ENCODE assay signal across 31 mouse cellular contexts in genomic region chr10:62418831-62419356, GRCm38 (mm10). TPM values are rescaled to one million over a fixed set of nuclear protein-coding genes. Genes with fewer than 3 reads are reported as not detected.
DNase-seq lines count a peak whose midpoint lies in the region; ATAC-seq and TF ChIP-seq lines count a peak whose summit lies in the region.
"Had no signal": no experiment of that assay in that cellular context is flagged by ENCODE, and none has a peak within 500 bp of the region (broad histone marks: within the 10 kb centered on the region; RNA-seq: fewer than 3 reads in every experiment).

No protein-coding gene starts in this region.

- WGBS in intestine, embryonic 16.5 days: 72% methylated on average over 7 of the region's 7 CpGs

- no peak overlapping the region for H3K9ac ChIP-seq in intestine, embryonic 16.5 days (ENCODE audit: low read depth, low read length)
- H3K9ac ChIP-seq: embryonic facial prominence, embryonic 15.5 days; forebrain, embryonic 12.5 days; forebrain, postnatal 0 days; kidney, embryonic 15.5 days; limb, embryonic 13.5 days; lung, embryonic 15.5 days had no signal

- no peak for TF ChIP-seq CTCF in Patski (IDR thresholded peaks at IDR 0.05)

- no peak overlapping the region for H3K4me3 ChIP-seq in intestine, embryonic 16.5 days (ENCODE audit: low read length)
- H3K4me3 ChIP-seq: embryonic facial prominence, embryonic 15.5 days; forebrain, embryonic 12.5 days; kidney, embryonic 15.5 days; left cerebral cortex, adult 2 months; limb, embryonic 13.5 days; lung, embryonic 15.5 days had no signal

- in situ Hi-C loops in Patski (cut with MboI; ENCODE audit: low pct_unique_long_range_greater_than_20kb): no loop called here

- CTCF ChIA-PET in Patski (lab: Charles Lee): no interaction called here

- peak overlapping the region; percentile 58 for H3K27ac ChIP-seq in intestine, embryonic 16.5 days (ENCODE audit: low read length)
- H3K27ac ChIP-seq: embryonic facial prominence, embryonic 15.5 days; forebrain, embryonic 12.5 days; kidney, embryonic 15.5 days; left cerebral cortex, adult 2 months; limb, embryonic 13.5 days; lung, embryonic 15.5 days had no signal

- peaks cover 13% of the 10 kb centered on the region; the same call in 1 of the 2 replicates for H3K4me1 ChIP-seq in intestine, embryonic 16.5 days (ENCODE audit: control insufficient read depth, insufficient read depth, low read length)
- H3K4me1 ChIP-seq: forebrain, embryonic 12.5 days had no signal

- H3K36me3 ChIP-seq in intestine, embryonic 16.5 days (ENCODE audit: control insufficient read depth, insufficient read depth, low read length): no peaks in the 10 kb centered on the region
- H3K36me3 ChIP-seq: embryonic facial prominence, embryonic 15.5 days; forebrain, embryonic 12.5 days; kidney, embryonic 15.5 days; limb, embryonic 13.5 days; lung, embryonic 15.5 days had no signal

- H3K9me3 ChIP-seq in intestine, embryonic 16.5 days (ENCODE audit: control insufficient read depth, low read length): no peaks in the 10 kb centered on the region
- H3K9me3 ChIP-seq: embryonic facial prominence, embryonic 15.5 days; forebrain, embryonic 12.5 days; kidney, embryonic 15.5 days; limb, embryonic 13.5 days; lung, embryonic 15.5 days had no signal

- H3K4me2 ChIP-seq in intestine, embryonic 16.5 days (ENCODE audit: low read depth, low read length): 0 out of 2 replicates have a peak overlapping the region, but pooled peaks have one; percentile 26
- H3K4me2 ChIP-seq: embryonic facial prominence, embryonic 15.5 days; forebrain, embryonic 12.5 days; kidney, embryonic 15.5 days; limb, embryonic 13.5 days; liver, embryonic 11.5 days; lung, embryonic 15.5 days; midbrain, embryonic 11.5 days had no signal

- DNase-seq in adrenal gland, adult 2 months: peak; percentile 11
- DNase-seq in adrenal gland, adult (ENCODE audit: inconsistent age in 2 of 2, low spot score in 1 of 2): no peak
- peak; percentile 77 for DNase-seq in Patski (ENCODE audit: low read depth, low spot score)
- no peak for DNase-seq in left cerebral cortex, adult 11 months (ENCODE audit: low spot score)
- no peak for DNase-seq in layer of hippocampus, adult 9-11 months
- DNase-seq in lung, postnatal 10 days: no peak
- DNase-seq: adrenal gland, postnatal 14 days; cerebellum, adult 18-20 months; cerebellum, postnatal 10 days; forebrain, postnatal 0 days; gastrocnemius, postnatal 10 days; heart, postnatal 14 days; kidney, adult 18-20 months; kidney, postnatal 25 days; lung, postnatal 36 days; thymus, postnatal 14 days had no signal

- no peak for ATAC-seq in Patski
- no peak for ATAC-seq in intestine, embryonic 16.5 days
- ATAC-seq: activated CD4-positive, CD25-positive, alpha-beta regulatory T cell, adult 4 months; forebrain, postnatal 0 days; midbrain, embryonic 16.5 days had no signal

- H3K27me3 ChIP-seq in Patski: no peaks in the 10 kb centered on the region
- H3K27me3 ChIP-seq in intestine, embryonic 16.5 days (replicated peaks; ENCODE audit: control insufficient read depth, insufficient read depth, low read length): no peaks in the 10 kb centered on the region
- H3K27me3 ChIP-seq: embryonic facial prominence, embryonic 15.5 days; forebrain, embryonic 12.5 days; kidney, embryonic 15.5 days; limb, embryonic 13.5 days; lung, embryonic 15.5 days had no signal

- POLR2A ChIA-PET in Patski (lab: Charles Lee): interaction anchor here (0.5 kb wide), 1 partner anchor 105 kb away, joined by 5 read pairs; no protein-coding TSS in a partner anchor

RNA-seq across cellular contexts. Expression of gene Hkdc1, which starts 3.4 kb away (rescaled TPM):
- not detected for total RNA-seq in adrenal gland, adult 2 months (2021)
- polyA plus RNA-seq in adrenal gland, adult 2 months (2012; rRNA removed): 0.03 TPM in 1 of 2 replicates, not detected in the other
- 0.22 TPM for polyA plus RNA-seq in Patski (2021)
- 45.8 and 56.1 TPM in 2 replicates for polyA plus RNA-seq in intestine, embryonic 16.5 days (2015; fragmentation: Nextera tagmentation; extraction: Ambion mirVana)
- total RNA-seq: adrenal gland, postnatal 14 days; common myeloid progenitor, adult 5-6 weeks; heart, postnatal 14 days; megakaryocyte, adult 5-6 weeks; neutrophil, adult 5-6 weeks had no signal
- polyA plus RNA-seq: neural tube, embryonic 11.5 days had no signal

RNA-seq across cellular contexts. Expression of gene 4930507D05Rik, which starts 30.4 kb away (rescaled TPM):
- total RNA-seq in adrenal gland, adult 2 months (2021): under 1 TPM; 0.35 TPM
- polyA plus RNA-seq in adrenal gland, adult 2 months (2012; rRNA removed): not detected in 2 replicates
- 0.24 TPM for polyA plus RNA-seq in Patski (2021)
- polyA plus RNA-seq in intestine, embryonic 16.5 days (2015; fragmentation: Nextera tagmentation; extraction: Ambion mirVana): 0.17 and 0.45 TPM in 2 replicates
- total RNA-seq: megakaryocyte, adult 5-6 weeks had no signal
- polyA plus RNA-seq: activated CD4-positive, CD25-positive, alpha-beta regulatory T cell, adult 4 months had no signal

RNA-seq across cellular contexts. Expression of gene Supv3l1, which starts 30.6 kb away (rescaled TPM):
- total RNA-seq in adrenal gland, adult 2 months (2021): 10 to 100 TPM; 33.6 to 36.7 TPM
- 19.7 and 25.4 TPM in 2 replicates for polyA plus RNA-seq in adrenal gland, adult 2 months (2012; rRNA removed)
- 37.2 TPM for polyA plus RNA-seq in Patski (2021)
- polyA plus RNA-seq in intestine, embryonic 16.5 days (2015; fragmentation: Nextera tagmentation; extraction: Ambion mirVana): 29.3 and 33.2 TPM in 2 replicates

RNA-seq across cellular contexts. Expression of gene Hk1, which starts 39.2 kb away (rescaled TPM):
- total RNA-seq in adrenal gland, adult 2 months (2021): 10 to 100 TPM; 23.7 to 40.0 TPM
- polyA plus RNA-seq in adrenal gland, adult 2 months (2012; rRNA removed): 25.5 and 26.9 TPM in 2 replicates
- polyA plus RNA-seq in Patski (2021): 240 TPM
- 25.5 and 27.6 TPM in 2 replicates for polyA plus RNA-seq in intestine, embryonic 16.5 days (2015; fragmentation: Nextera tagmentation; extraction: Ambion mirVana)

Comparison
In these comparisons a context has a peak if more than half of its experiments do, and no peak if none do; other contexts are left out.
1. DNase-seq: peak in adrenal gland, adult 2 months (single experiment) and Patski (single experiment); none in adrenal gland, adult (0 of 2), left cerebral cortex, adult 11 months (single experiment), layer of hippocampus, adult 9-11 months (single experiment) and lung, postnatal 10 days (single experiment).
2. RNA of gene Hkdc1, which starts 3.4 kb away (polyA plus RNA-seq): 45.8 to 56.1 TPM in intestine, embryonic 16.5 days; 0.22 TPM in Patski (single experiment) and 0.03 TPM in adrenal gland, adult 2 months; every median in the first group is over 10 times any median in the second.